Mouse (Mus musculus) heart, adult 2 months (tissue): ENCODE measurements around the gene Slc12a8. TPM values are rescaled to one million over a fixed set of nuclear protein-coding genes. Genes with fewer than 3 reads are reported as not detected.
"Not testable (repeated sequence)": the region's sequence is repeated elsewhere in the genome, so short reads cannot be mapped to it uniquely, and the experiment has no call there.

Experiments
- DNase-seq, 2 experiments: peaks; one replicate each; pipeline ENCODE4 v3.0.0; 2021
- H3K27ac ChIP-seq: fragments of 200-600 bp; 2 replicates; pipeline ENCODE4 v1.8.1; 2022
- H3K27me3 ChIP-seq: fragments of 200-500 bp; 2 replicates; pipeline ENCODE4 v1.6.1; 2012; ENCODE audit warnings: mild to moderate bottlenecking, low read length, inconsistent platforms, mixed read lengths; ENCODE audit not compliant: control insufficient read depth, insufficient read depth
- H3K36me3 ChIP-seq: fragments of 200-500 bp; 2 replicates; pipeline ENCODE4 v1.6.1; 2012; ENCODE audit warnings: low read length, inconsistent platforms; ENCODE audit not compliant: control insufficient read depth, insufficient read depth
- H3K4me1 ChIP-seq: fragments of 200-500 bp; 2 replicates; pipeline ENCODE4 v1.6.1; 2011; ENCODE audit warnings: low read length; ENCODE audit not compliant: control insufficient read depth, insufficient read depth
- H3K4me3 ChIP-seq: fragments of 200-600 bp; 2 replicates; pipeline ENCODE4 v1.8.1; 2022
- H3K79me2 ChIP-seq: fragments of 200-500 bp; replicated peaks from 2 replicates; pipeline ENCODE4 v1.6.1; 2012; ENCODE audit warnings: mild to moderate bottlenecking, inconsistent platforms, low read length, moderate library complexity, mixed read lengths; ENCODE audit not compliant: control insufficient read depth, insufficient read depth
- H3K9ac ChIP-seq: fragments of 200-500 bp; 2 replicates; pipeline ENCODE4 v1.6.1; 2012; ENCODE audit warnings: low read depth, mild to moderate bottlenecking, control low read depth, inconsistent platforms, low read length, mixed read lengths
- CTCF ChIP-seq: fragments of 200-600 bp; IDR thresholded peaks from 2 replicates; pipeline ENCODE4 v1.8.1; 2022; ENCODE audit warnings: antibody characterized with exemption, mild to moderate bottlenecking, moderate library complexity
- EP300 ChIP-seq: fragments of 200-500 bp; IDR thresholded peaks from 2 replicates; pipeline ENCODE4 v1.6.1; 2011; ENCODE audit warnings: low read depth, low read length, control low read depth; ENCODE audit not compliant: insufficient read depth
- POLR2A ChIP-seq: fragments of 200-500 bp; IDR thresholded peaks from 2 replicates; pipeline ENCODE4 v1.6.1; 2011; ENCODE audit warnings: mild to moderate bottlenecking, low read depth, low read length, control low read depth; ENCODE audit not compliant: insufficient read depth
- WGBS: fragments of 180-500 bp; shearing (Covaris S2); methylation state at CpG from one replicate; pipeline ENCODE4 v1.1.7; 2018; 5-methylcytosine and 5-hydroxymethylcytosine counted together
- intact Hi-C: fragments of 180-260 bp; cut with DNase I; formaldehyde crosslinking; loops from one replicate; pipeline ENCODE4 v1.15.1; 2025
- polyA plus RNA-seq: library from polyadenylated mRNA; depleted of rRNA; stranded (reverse); fragments of >200 nt; gene quantifications from 2 replicates; pipeline ENCODE4 v1.2.3, GENCODE M21; 2012
- total RNA-seq, 2 experiments: library from RNA; stranded (reverse); gene quantifications; 2 replicates each; pipeline ENCODE4 v1.2.3; 2021

Slc12a8 gene
- total and polyA plus RNA-seq, 3 experiments: 0.31 to 0.66 (median 0.45) TPM

- Histone ChIP-seq H3K27ac (peak overlapping the region; percentile 57), H3K4me1 (peaks cover 2% of the 10 kb centered on the region), H3K36me3 (no peaks in the 10 kb centered on the region; the same call in none of the 2 replicates), H3K27me3 (no peaks in the 10 kb centered on the region), H3K9ac (no peak overlapping the region), H3K79me2 (no peaks in the 10 kb centered on the region), H3K4me3 (no peak overlapping the region)
- 55% methylated on average over 3 of the region's 3 CpGs for WGBS
- intact Hi-C loops: loop anchor here (5.0 to 10.0 kb wide), 2 partner anchors 100 to 148 kb away; partner anchors contain the start of gene Zfp148
- TF ChIP-seq CTCF: no peak
- no peak for TF ChIP-seq EP300
- TF ChIP-seq POLR2A: no peak
- DNase-seq: peak in 1 of 2 experiments; percentile 27
These were observed 34.8 kb upstream of the Slc12a8 start for GRCm38 (mm10) chr16:33482309-33482708.

GRCm38 (mm10) chr16:33487709-33488108 lies 29.4 kb upstream of the Slc12a8 start:
- 90% methylated on average over 4 of the region's 4 CpGs for WGBS
- Histone ChIP-seq H3K27ac (no peak overlapping the region), H3K9ac (no peak overlapping the region), H3K4me1 (peaks cover 2% of the 10 kb centered on the region; the same call in 1 of the 2 replicates), H3K36me3 (no peaks in the 10 kb centered on the region; the same call in none of the 2 replicates), H3K27me3 (no peaks in the 10 kb centered on the region), H3K79me2 (no peaks in the 10 kb centered on the region), H3K4me3 (no peak overlapping the region)
- intact Hi-C loops: loop anchor here (10.0 kb wide), 1 partner anchor 153 kb away; no protein-coding TSS in a partner anchor
- no peak for DNase-seq
- TF ChIP-seq EP300 (no peak), CTCF (no peak), POLR2A (no peak)

- Histone ChIP-seq H3K4me3 (no peak overlapping the region), H3K27me3 (no peaks in the 10 kb centered on the region), H3K9ac (no peak overlapping the region), H3K27ac (no peak overlapping the region), H3K4me1 (no peaks in the 10 kb centered on the region), H3K36me3 (no peaks in the 10 kb centered on the region; the same call in none of the 2 replicates), H3K79me2 (no peaks in the 10 kb centered on the region)
- no peak for DNase-seq
- TF ChIP-seq EP300: no peak
- TF ChIP-seq POLR2A: no peak
- no peak for TF ChIP-seq CTCF
- 81% methylated on average over 4 of the region's 4 CpGs for WGBS
- intact Hi-C loops: no loop called here
These were observed 22.8 kb upstream of the Slc12a8 start for GRCm38 (mm10) chr16:33494374-33494773.

GRCm38 (mm10) chr16:33508082-33508481 lies 9.0 kb upstream of the Slc12a8 start:
- H3K9ac ChIP-seq: no peak overlapping the region
- intact Hi-C loops: no loop called here
- H3K36me3 ChIP-seq: no peaks in the 10 kb centered on the region
- no peaks in the 10 kb centered on the region for H3K27me3 ChIP-seq
- no peak for TF ChIP-seq POLR2A
- TF ChIP-seq CTCF: no peak
- TF ChIP-seq EP300: no peak
- WGBS: 84% methylated on average over 4 of the region's 4 CpGs
- DNase-seq: no peak
- no peaks in the 10 kb centered on the region for H3K79me2 ChIP-seq
- no peaks in the 10 kb centered on the region; the same call in 1 of the 2 replicates for H3K4me1 ChIP-seq
- no peak overlapping the region for H3K27ac ChIP-seq
- H3K4me3 ChIP-seq: no peak overlapping the region

- intact Hi-C loops, H3K27ac ChIP-seq, H3K4me3 ChIP-seq, H3K36me3 ChIP-seq, H3K4me1 ChIP-seq, H3K27me3 ChIP-seq, DNase-seq, H3K79me2 ChIP-seq, H3K9ac ChIP-seq: not testable (repeated sequence)
- 80% methylated on average over 2 of the region's 2 CpGs for WGBS
These were observed 7.9 kb upstream of the Slc12a8 start for GRCm38 (mm10) chr16:33509231-33509630.

GRCm38 (mm10) chr16:33510856-33511255 lies 6.3 kb upstream of the Slc12a8 start:
- H3K9ac ChIP-seq, H3K27me3 ChIP-seq, intact Hi-C loops, H3K79me2 ChIP-seq, DNase-seq, H3K36me3 ChIP-seq, H3K4me3 ChIP-seq, H3K27ac ChIP-seq, H3K4me1 ChIP-seq: not testable (repeated sequence)
- WGBS: 92% methylated on average over 4 of the region's 4 CpGs
